Comparison of ENCODE assay signal across 15 mouse cellular contexts in the genomic region with DNA sequence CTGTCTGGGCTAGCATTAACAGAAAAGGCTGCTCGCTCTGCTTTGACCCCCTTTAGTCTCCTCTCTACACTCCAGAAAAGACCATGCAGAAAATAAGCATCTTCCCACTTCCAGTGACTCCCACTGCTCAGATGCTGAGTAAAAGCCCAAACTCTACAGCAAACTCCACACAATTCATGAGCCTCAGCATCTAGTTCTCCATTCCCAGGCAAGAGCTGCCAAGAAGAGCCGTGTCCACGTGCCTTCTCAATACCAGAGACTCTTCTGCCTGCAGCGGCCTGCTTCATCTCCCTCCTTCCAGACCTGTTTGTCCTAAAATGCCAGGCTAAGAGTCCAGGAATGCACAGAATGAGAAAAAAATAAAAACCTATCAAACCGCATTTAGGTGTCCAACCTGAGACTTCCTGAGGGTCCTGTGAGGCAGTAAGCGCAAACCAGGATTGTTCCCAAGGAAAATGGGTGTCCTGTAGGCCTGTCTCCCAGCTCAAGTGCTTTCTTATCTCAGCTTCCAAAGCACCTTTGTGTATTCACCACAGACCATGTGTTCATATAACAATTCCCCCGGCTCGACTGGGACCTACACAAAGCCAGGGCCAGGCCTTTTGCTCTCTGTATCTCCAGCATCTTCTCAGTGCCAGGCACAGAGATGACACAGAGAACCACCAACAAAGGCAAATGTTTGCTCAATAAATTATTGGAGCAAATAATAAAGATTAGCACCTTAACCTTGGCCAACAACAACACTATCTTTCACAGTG. TPM values are rescaled to one million over a fixed set of nuclear protein-coding genes. Genes with fewer than 3 reads are reported as not detected.
DNase-seq lines count a peak whose midpoint lies in the region; ATAC-seq and TF ChIP-seq lines count a peak whose summit lies in the region.
"Had no signal": no experiment of that assay in that cellular context is flagged by ENCODE, and none has a peak within 500 bp of the region (broad histone marks: within the 10 kb centered on the region; RNA-seq: fewer than 3 reads in every experiment).

No protein-coding gene starts in this region.

- TF ChIP-seq CTCF in MEL (IDR thresholded peaks at IDR 0.05 in 2 of 3, conservative IDR thresholded peaks at IDR 0.05 in 1 of 3; ENCODE audit: control insufficient read depth in 1 of 3, insufficient read depth in 1 of 3, low read depth in 2 of 3, low read length in 3 of 3, poor library complexity in 1 of 3, severe bottlenecking in 1 of 3) = no peak

- H3K4me3 ChIP-seq in hindbrain, embryonic 11.5 days (ENCODE audit: low read depth, low read length) = no peak overlapping the region
- no peak overlapping the region for H3K4me3 ChIP-seq in hindbrain, embryonic 14.5 days (replicated peaks; ENCODE audit: low read length)
- H3K4me3 ChIP-seq in MEL (ENCODE audit: control insufficient read depth in 1 of 2, insufficient read depth in 1 of 2, low read depth in 2 of 2, low read length in 2 of 2) = no peak overlapping the region

- no peaks in the 10 kb centered on the region for H3K79me2 ChIP-seq in MEL (ENCODE audit: control insufficient read depth, insufficient read depth, low read length, poor library complexity)

- ATAC-seq in hindbrain, embryonic 11.5 days (ENCODE audit: low FRiP score) = no peak
- ATAC-seq in hindbrain, embryonic 14.5 days (ENCODE audit: low FRiP score) = no peak
- ATAC-seq: Patski had no signal

- peak overlapping the region; percentile 11; the same call in 1 of the 2 replicates for H3K27ac ChIP-seq in hindbrain, embryonic 11.5 days (ENCODE audit: low read depth, low read length)
- H3K27ac ChIP-seq in hindbrain, embryonic 14.5 days = no peak overlapping the region; the same call in 1 of the 2 replicates
- no peak overlapping the region for H3K27ac ChIP-seq in MEL (ENCODE audit: control insufficient read depth, low read depth, low read length)

- no peak overlapping the region for H3K4me2 ChIP-seq in hindbrain, embryonic 11.5 days (replicated peaks; ENCODE audit: low read depth, low read length)
- H3K4me2 ChIP-seq in hindbrain, embryonic 14.5 days (replicated peaks) = no peak overlapping the region
- H3K4me2 ChIP-seq: lung, embryonic 14.5 days had no signal

- no peak for TF ChIP-seq POLR2A in MEL (IDR thresholded peaks at IDR 0.05; ENCODE audit: control insufficient read depth in 1 of 2, insufficient read depth in 1 of 2, low read depth in 1 of 2, low read length in 2 of 2, poor library complexity in 1 of 2)

- no peaks in the 10 kb centered on the region for H3K9me3 ChIP-seq in hindbrain, embryonic 11.5 days (ENCODE audit: control insufficient read depth, low read length)
- no peaks in the 10 kb centered on the region for H3K9me3 ChIP-seq in hindbrain, embryonic 14.5 days (ENCODE audit: control insufficient read depth, low read length)
- H3K9me3 ChIP-seq in MEL (replicated peaks; ENCODE audit: insufficient read depth, low read length) = no peaks in the 10 kb centered on the region

- 0 out of 4 replicates have a peak, but pooled peaks have one; percentile 11 to 38 for TF ChIP-seq EP300 in MEL (IDR thresholded peaks at IDR 0.05; ENCODE audit: low read depth in 1 of 2, low read length in 2 of 2)

- WGBS in hindbrain, embryonic 11.5 days = 74% methylated on average over 8 of the region's 8 CpGs
- 69% methylated on average over 8 of the region's 8 CpGs for WGBS in hindbrain, embryonic 14.5 days

- H3K27me3 ChIP-seq in hindbrain, embryonic 11.5 days (ENCODE audit: control insufficient read depth, insufficient read depth, low read length) = no peaks in the 10 kb centered on the region
- H3K27me3 ChIP-seq in hindbrain, embryonic 14.5 days (ENCODE audit: control insufficient read depth, insufficient read depth, low read length) = no peaks in the 10 kb centered on the region
- no peaks in the 10 kb centered on the region; a peak in 1 of 4 replicates for H3K27me3 ChIP-seq in MEL (ENCODE audit: control insufficient read depth in 1 of 2, insufficient read depth in 2 of 2, low read length in 2 of 2)
- H3K27me3 ChIP-seq: Patski had no signal

- no peak overlapping the region for H3K9ac ChIP-seq in hindbrain, embryonic 11.5 days (ENCODE audit: low read depth, low read length)
- no peak overlapping the region for H3K9ac ChIP-seq in hindbrain, embryonic 14.5 days
- no peak overlapping the region for H3K9ac ChIP-seq in MEL (ENCODE audit: control insufficient read depth, low read depth, low read length, poor library complexity, severe bottlenecking)
- H3K9ac ChIP-seq: lung, embryonic 14.5 days had no signal

- DNase-seq in hindbrain, embryonic 11.5 days (ENCODE audit: low spot score) = peak; percentile 13
- DNase-seq in hindbrain, embryonic 14.5 days (ENCODE audit: low spot score) = no peak
- DNase-seq in MEL (ENCODE audit: low read depth, low spot score) = peak; percentile 19
- DNase-seq in brain, adult 2 months (ENCODE audit: low read depth, low spot score) = peak; percentile 76
- DNase-seq in right cerebral cortex, postnatal 14 days = peak; percentile 17
- no peak for DNase-seq in B cell, adult 2 months
- no peak for DNase-seq in adrenal gland, postnatal 25 days
- DNase-seq: embryo, embryonic 11 days; heart, adult 18-20 months; kidney, adult 11 months; kidney, postnatal 14 days; liver; lung, embryonic 14.5 days; thymus, adult 2 months had no signal

- peaks cover 15% of the 10 kb centered on the region for H3K4me1 ChIP-seq in hindbrain, embryonic 11.5 days (replicated peaks; ENCODE audit: control insufficient read depth, insufficient read depth, low read length)
- peaks cover 52% of the 10 kb centered on the region for H3K4me1 ChIP-seq in hindbrain, embryonic 14.5 days (replicated peaks; ENCODE audit: control insufficient read depth, insufficient read depth, low read length)
- H3K4me1 ChIP-seq in MEL (ENCODE audit: control insufficient read depth in 1 of 2, insufficient read depth in 2 of 2, low read length in 2 of 2) = peaks cover 0 to 8% of the 10 kb centered on the region in 2 experiments; a peak in 2 of 4 replicates

- no peak for TF ChIP-seq RAD21 in MEL (IDR thresholded peaks at IDR 0.05; ENCODE audit: low read depth, low read length)

- H3K36me3 ChIP-seq in hindbrain, embryonic 11.5 days (ENCODE audit: control insufficient read depth, insufficient read depth, low read length) = no peaks in the 10 kb centered on the region
- H3K36me3 ChIP-seq in hindbrain, embryonic 14.5 days (replicated peaks; ENCODE audit: control insufficient read depth, insufficient read depth) = no peaks in the 10 kb centered on the region
- no peaks in the 10 kb centered on the region for H3K36me3 ChIP-seq in MEL (ENCODE audit: control insufficient read depth in 1 of 2, insufficient read depth in 2 of 2, low read length in 2 of 2)

TF ChIP-seq in MEL, 35 proteins besides CTCF, POLR2A, EP300 and RAD21:
- TF ChIP-seq SMC3 (IDR thresholded peaks at IDR 0.05; ENCODE audit: low read depth, low read length) (no peak), TAL1 (IDR thresholded peaks at IDR 0.05; ENCODE audit: low read length) (peak; percentile 40; the same call in 1 of the 2 replicates)

RNA-seq across cellular contexts. Expression of a gene that starts 7.8 kb away (rescaled TPM):
- 46.1 and 52.7 TPM in 2 replicates for polyA plus RNA-seq in hindbrain, embryonic 11.5 days (2014; fragmentation: Nextera tagmentation; extraction: Ambion mirVana)
- 28.8 and 32.6 TPM in 2 replicates for polyA plus RNA-seq in hindbrain, embryonic 14.5 days (2014; fragmentation: Nextera tagmentation; extraction: Ambion mirVana)
- total RNA-seq in MEL (2012; rRNA removed) = 0.04 and 0.07 TPM in 2 replicates
- under 1 TPM in 1 of 2 experiments, not detected in 1; 0.91 TPM for polyA plus RNA-seq in MEL (2012; ENCODE audit: insufficient read depth in 1 of 2, insufficient read length in 2 of 2, low read depth in 1 of 2, low replicate concordance in 2 of 2, missing spikeins in 1 of 2)
- 47.0 and 51.0 TPM in 2 replicates for total RNA-seq in adrenal gland, postnatal 25 days (2021)

Comparison
In these comparisons a context has a peak if more than half of its experiments do, and no peak if none do; other contexts are left out.
1. DNase-seq: peak in hindbrain, embryonic 11.5 days (single experiment), MEL (single experiment), brain, adult 2 months (single experiment) and right cerebral cortex, postnatal 14 days (single experiment); none in hindbrain, embryonic 14.5 days (single experiment), B cell, adult 2 months (0 of 2) and adrenal gland, postnatal 25 days (single experiment).
2. RNA of a gene that starts 7.8 kb away (polyA plus RNA-seq): 46.1 to 52.7 TPM in hindbrain, embryonic 11.5 days and 28.8 to 32.6 TPM in hindbrain, embryonic 14.5 days; 0.91 TPM in MEL; every median in the first group is over 10 times any median in the second.